Mouse (Mus musculus) cortical plate, adult 2 months (tissue): ENCODE measurements around the gene Gpr83.

ENCODE experiments used
- CTCF ChIP-seq: fragments of 200-500 bp; IDR thresholded peaks from 2 replicates; pipeline ENCODE4 v1.5.1; 2011; ENCODE audit warnings: mild to moderate bottlenecking, control low read depth, low read length; ENCODE audit not compliant: insufficient read depth; ENCODE audit errors: extremely low read depth
- POLR2A ChIP-seq: fragments of 200-500 bp; IDR thresholded peaks from 2 replicates; pipeline ENCODE4 v1.6.1; 2011; ENCODE audit warnings: mild to moderate bottlenecking, low read length, control low read depth; ENCODE audit not compliant: insufficient read depth; ENCODE audit errors: extremely low read depth

DNA sequence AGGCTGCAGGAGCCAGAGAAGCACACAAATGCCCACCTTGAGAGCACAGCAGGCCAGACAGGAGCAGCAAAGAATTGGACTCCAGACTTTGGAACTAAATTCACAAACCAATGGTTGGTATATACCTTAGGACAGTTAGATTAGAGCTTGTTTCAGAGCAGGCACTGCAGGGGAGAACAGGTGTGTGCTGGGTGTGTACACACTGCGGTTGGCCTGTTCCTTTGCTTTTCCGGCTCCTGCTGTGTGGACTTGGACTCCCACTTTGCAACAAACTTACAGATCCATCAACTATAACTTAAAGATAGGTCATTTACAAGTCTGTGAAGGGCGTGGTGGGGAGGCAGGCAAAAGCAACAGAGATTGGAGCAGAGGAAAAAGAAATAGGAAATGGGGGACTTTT lies 1.2 kb upstream of the Gpr83 start:
- TF ChIP-seq POLR2A: no peak
- TF ChIP-seq CTCF: no peak
